Mouse (Mus musculus): ENCODE data around the gene Glyat. TPM values are rescaled to one million over a fixed set of nuclear protein-coding genes. Genes with fewer than 3 reads are reported as not detected.

The Glyat gene
- total RNA-seq, 1 experiment: 0.18 TPM

- TF ChIP-seq CHD2 (IDR thresholded peaks at IDR 0.05; ENCODE audit: low read depth, low read length): no peak
- TF ChIP-seq ZC3H11A (IDR thresholded peaks at IDR 0.05; ENCODE audit: borderline replicate concordance, low read depth, low read length): no peak
- no peak for TF ChIP-seq HCFC1 (IDR thresholded peaks at IDR 0.05; ENCODE audit: borderline replicate concordance, insufficient read depth, low read length)
- TF ChIP-seq MAFK (IDR thresholded peaks at IDR 0.05; ENCODE audit: insufficient read depth, low read depth, low read length): no peak
- no peak for TF ChIP-seq ZNF384 (IDR thresholded peaks at IDR 0.05; ENCODE audit: low read depth, low read length)
- Histone ChIP-seq H3K27ac (ENCODE audit: insufficient read depth, low read depth, low read length, poor library complexity, severe bottlenecking) (no peak within 1 kb of the TSS), H3K9ac (ENCODE audit: insufficient read depth, low read depth, low read length, poor library complexity, severe bottlenecking) (no peak within 1 kb of the TSS), H3K36me3 (ENCODE audit: control insufficient read depth, insufficient read depth, low read length, poor library complexity, severe bottlenecking) (no peaks in the 10 kb centered on the region), H3K4me3 (ENCODE audit: insufficient read depth in 1 of 2, low read depth in 1 of 2, low read length in 2 of 2, poor library complexity in 1 of 2, severe bottlenecking in 1 of 2) (no peak within 1 kb of the TSS), H3K9me3 (ENCODE audit: control insufficient read depth, insufficient read depth, low read depth, low read length) (no peaks in the 10 kb centered on the region), H3K4me1 (ENCODE audit: control insufficient read depth in 2 of 2, insufficient read depth in 2 of 2, low read length in 2 of 2, poor library complexity in 1 of 2) (no peaks in the 10 kb centered on the region; a peak in 1 of 4 replicates)
- in situ Hi-C loops (cut with MboI; ENCODE audit: low sequenced_read_pairs in 2 of 2, unreplicated experiment in 2 of 2): no loop called here
- DNase-seq (ENCODE audit: low read depth, low spot score): no peak
Observed at GRCm38 (mm10) chr19:12599674-12600073, 33.4 kb upstream of the Glyat start, which contains the start of gene Gm4952. Gm4952 (plus strand) TSS chr19:12599974.

DNA sequence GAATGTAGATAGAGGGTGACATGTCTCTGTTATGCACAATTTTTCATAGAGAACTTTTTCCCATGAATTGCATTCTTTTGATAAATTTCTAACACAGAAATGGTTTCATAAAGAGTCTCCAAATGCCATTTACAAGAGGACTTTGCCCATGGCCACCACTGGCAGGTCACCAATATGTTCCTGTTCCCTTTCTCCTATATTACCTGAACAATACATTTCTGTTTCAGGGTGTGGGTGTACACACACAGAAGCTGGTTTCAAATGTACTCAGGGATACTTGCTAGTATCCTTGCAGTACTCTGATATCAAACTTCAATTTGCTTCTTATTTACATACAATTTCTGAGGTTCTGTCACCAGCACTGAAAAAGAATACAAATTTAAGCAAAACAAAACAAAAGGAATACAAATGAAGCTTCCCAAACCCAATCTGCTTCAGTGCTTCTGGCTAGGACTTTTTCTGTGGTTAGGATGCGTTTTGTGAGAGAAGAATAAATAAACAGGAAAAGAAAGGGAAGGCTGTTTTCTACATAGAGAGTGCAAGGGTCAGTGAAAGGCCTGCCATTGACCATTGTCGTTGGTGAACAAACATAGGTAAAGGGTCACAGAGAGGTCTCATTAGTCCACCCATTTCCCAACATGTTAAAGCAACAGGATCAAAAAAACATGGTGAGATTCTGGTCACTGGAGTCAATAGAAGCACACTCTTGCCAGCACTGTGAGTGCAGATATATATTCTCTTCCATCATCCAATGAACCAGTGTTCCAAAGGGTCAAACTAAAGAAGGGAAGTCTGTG, 32.2 kb upstream of the Glyat start:
- Histone ChIP-seq H3K36me3 (ENCODE audit: control insufficient read depth, insufficient read depth, low read length, poor library complexity, severe bottlenecking) (no peaks in the 10 kb centered on the region), H3K9me3 (ENCODE audit: control insufficient read depth, insufficient read depth, low read depth, low read length) (no peaks in the 10 kb centered on the region), H3K9ac (ENCODE audit: insufficient read depth, low read depth, low read length, poor library complexity, severe bottlenecking) (no peak overlapping the region), H3K27ac (ENCODE audit: insufficient read depth, low read depth, low read length, poor library complexity, severe bottlenecking) (no peak overlapping the region), H3K4me1 (ENCODE audit: control insufficient read depth in 2 of 2, insufficient read depth in 2 of 2, low read length in 2 of 2, poor library complexity in 1 of 2) (no peaks in the 10 kb centered on the region; a peak in 1 of 4 replicates), H3K4me3 (ENCODE audit: insufficient read depth in 1 of 2, low read depth in 1 of 2, low read length in 2 of 2, poor library complexity in 1 of 2, severe bottlenecking in 1 of 2) (no peak overlapping the region)
- in situ Hi-C loops (cut with MboI; ENCODE audit: low sequenced_read_pairs in 2 of 2, unreplicated experiment in 2 of 2): no loop called here
- no peak for DNase-seq (ENCODE audit: low read depth, low spot score)
- no peak for TF ChIP-seq CHD2 (IDR thresholded peaks at IDR 0.05; ENCODE audit: low read depth, low read length)
- no peak for TF ChIP-seq ZC3H11A (IDR thresholded peaks at IDR 0.05; ENCODE audit: borderline replicate concordance, low read depth, low read length)
- TF ChIP-seq HCFC1 (IDR thresholded peaks at IDR 0.05; ENCODE audit: borderline replicate concordance, insufficient read depth, low read length): no peak

DNA sequence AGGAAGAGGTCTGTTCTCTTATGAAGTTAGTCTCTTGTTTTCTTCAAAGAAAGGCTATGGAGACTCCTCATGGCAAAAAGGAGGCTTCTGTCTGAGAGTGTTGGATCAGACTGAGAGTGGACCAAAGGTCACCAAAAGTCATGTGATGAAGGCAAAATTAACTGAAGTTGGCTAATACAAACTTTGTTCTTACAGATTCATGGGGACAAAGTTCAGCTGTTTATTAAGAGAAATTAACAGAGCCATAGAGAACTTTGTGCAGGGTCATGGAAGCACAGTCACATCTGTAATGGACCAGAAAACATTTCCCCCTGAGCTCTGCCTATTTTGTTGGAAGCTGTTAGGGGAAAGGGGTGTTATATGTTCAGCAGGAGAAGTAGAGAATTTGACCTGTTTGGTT, 24.8 kb upstream of the Glyat start:
- in situ Hi-C loops (cut with MboI; ENCODE audit: low sequenced_read_pairs in 2 of 2, unreplicated experiment in 2 of 2): no loop called here
- no peak overlapping the region for H3K9ac ChIP-seq (ENCODE audit: insufficient read depth, low read depth, low read length, poor library complexity, severe bottlenecking)
- no peak for TF ChIP-seq MAFK (IDR thresholded peaks at IDR 0.05; ENCODE audit: insufficient read depth, low read depth, low read length)
- TF ChIP-seq ZC3H11A (IDR thresholded peaks at IDR 0.05; ENCODE audit: borderline replicate concordance, low read depth, low read length): no peak
- no peak for TF ChIP-seq ZNF384 (IDR thresholded peaks at IDR 0.05; ENCODE audit: low read depth, low read length)
- TF ChIP-seq CHD2 (IDR thresholded peaks at IDR 0.05; ENCODE audit: low read depth, low read length): no peak
- TF ChIP-seq HCFC1 (IDR thresholded peaks at IDR 0.05; ENCODE audit: borderline replicate concordance, insufficient read depth, low read length): no peak
- no peak for DNase-seq (ENCODE audit: low read depth, low spot score)
- H3K9me3 ChIP-seq (ENCODE audit: control insufficient read depth, insufficient read depth, low read depth, low read length): no peaks in the 10 kb centered on the region
- no peak overlapping the region for H3K27ac ChIP-seq (ENCODE audit: insufficient read depth, low read depth, low read length, poor library complexity, severe bottlenecking)
- no peaks in the 10 kb centered on the region for H3K4me1 ChIP-seq (ENCODE audit: control insufficient read depth in 2 of 2, insufficient read depth in 2 of 2, low read length in 2 of 2, poor library complexity in 1 of 2)
- H3K4me3 ChIP-seq (ENCODE audit: insufficient read depth in 1 of 2, low read depth in 1 of 2, low read length in 2 of 2, poor library complexity in 1 of 2, severe bottlenecking in 1 of 2): no peak overlapping the region
- no peaks in the 10 kb centered on the region for H3K36me3 ChIP-seq (ENCODE audit: control insufficient read depth, insufficient read depth, low read length, poor library complexity, severe bottlenecking)

GRCm38 (mm10) chr19:12613646-12614045, 19.5 kb upstream of the Glyat start:
- no peaks in the 10 kb centered on the region for H3K9me3 ChIP-seq (ENCODE audit: control insufficient read depth, insufficient read depth, low read depth, low read length)
- in situ Hi-C loops (cut with MboI; ENCODE audit: low sequenced_read_pairs in 2 of 2, unreplicated experiment in 2 of 2): no loop called here
- no peaks in the 10 kb centered on the region for H3K4me1 ChIP-seq (ENCODE audit: control insufficient read depth in 2 of 2, insufficient read depth in 2 of 2, low read length in 2 of 2, poor library complexity in 1 of 2)
- no peak overlapping the region for H3K4me3 ChIP-seq (ENCODE audit: insufficient read depth in 1 of 2, low read depth in 1 of 2, low read length in 2 of 2, poor library complexity in 1 of 2, severe bottlenecking in 1 of 2)
- no peak overlapping the region for H3K9ac ChIP-seq (ENCODE audit: insufficient read depth, low read depth, low read length, poor library complexity, severe bottlenecking)
- no peak overlapping the region for H3K27ac ChIP-seq (ENCODE audit: insufficient read depth, low read depth, low read length, poor library complexity, severe bottlenecking)
- H3K36me3 ChIP-seq (ENCODE audit: control insufficient read depth, insufficient read depth, low read length, poor library complexity, severe bottlenecking): no peaks in the 10 kb centered on the region
- no peak for DNase-seq (ENCODE audit: low read depth, low spot score)
- TF ChIP-seq ZNF384 (IDR thresholded peaks at IDR 0.05; ENCODE audit: low read depth, low read length) (no peak), ZC3H11A (IDR thresholded peaks at IDR 0.05; ENCODE audit: borderline replicate concordance, low read depth, low read length) (no peak), MAFK (IDR thresholded peaks at IDR 0.05; ENCODE audit: insufficient read depth, low read depth, low read length) (no peak), HCFC1 (IDR thresholded peaks at IDR 0.05; ENCODE audit: borderline replicate concordance, insufficient read depth, low read length) (no peak), CHD2 (IDR thresholded peaks at IDR 0.05; ENCODE audit: low read depth, low read length) (no peak)
